Mouse (Mus musculus): ENCODE data around the gene Srpr.

The Srpr gene

GRCm38 (mm10) chr9:35199772-35200471 lies at the start of gene Srpr, which contains the start of gene Tirap:
Gene Srpr, plus strand, starts transcription at chr9:35200175.
Gene Tirap, minus strand, starts transcription at chr9:35200291.
- DNase-seq (ENCODE audit: low read depth, low spot score), result peak; percentile 86

- no peak for DNase-seq (ENCODE audit: low read depth, low spot score)
These were observed 47.1 kb upstream of the Srpr start for GRCm38 (mm10) chr9:35152923-35153322.

GRCm38 (mm10) chr9:35156002-35156710 lies 43.8 kb upstream of the Srpr start:
- DNase-seq (ENCODE audit: low read depth, low spot score), result no peak

- no peak for DNase-seq (ENCODE audit: low read depth, low spot score)
These were observed 43.1 kb upstream of the Srpr start for GRCm38 (mm10) chr9:35156862-35157261.

GRCm38 (mm10) chr9:35158477-35158876 lies 41.5 kb upstream of the Srpr start:
- no peak for DNase-seq (ENCODE audit: low read depth, low spot score)

GRCm38 (mm10) chr9:35160662-35161061 lies 39.3 kb upstream of the Srpr start:
- no peak for DNase-seq (ENCODE audit: low read depth, low spot score)

- no peak for DNase-seq (ENCODE audit: low read depth, low spot score)
These were observed 38.3 kb upstream of the Srpr start for GRCm38 (mm10) chr9:35161721-35162120.

GRCm38 (mm10) chr9:35163011-35163690 lies 36.8 kb upstream of the Srpr start:
- DNase-seq (ENCODE audit: low read depth, low spot score), result no peak

GRCm38 (mm10) chr9:35164142-35164874 lies 35.7 kb upstream of the Srpr start:
- DNase-seq (ENCODE audit: low read depth, low spot score), result no peak

- peak; percentile 46 for DNase-seq (ENCODE audit: low read depth, low spot score)
These were observed 33.7 kb upstream of the Srpr start for GRCm38 (mm10) chr9:35166144-35166797.

- no peak for DNase-seq (ENCODE audit: low read depth, low spot score)
These were observed 33.0 kb upstream of the Srpr start for GRCm38 (mm10) chr9:35166798-35167635.

- no peak for DNase-seq (ENCODE audit: low read depth, low spot score)
These were observed 29.9 kb upstream of the Srpr start for GRCm38 (mm10) chr9:35170071-35170470.

GRCm38 (mm10) chr9:35173331-35173730 lies 26.6 kb upstream of the Srpr start:
- no peak for DNase-seq (ENCODE audit: low read depth, low spot score)

- peak; percentile 89 for DNase-seq (ENCODE audit: low read depth, low spot score)
These were observed 24.5 kb upstream of the Srpr start, which contains the start of gene Dcps for GRCm38 (mm10) chr9:35175251-35176123. Gene Dcps, minus strand, starts transcription at chr9:35176061.

- no peak for DNase-seq (ENCODE audit: low read depth, low spot score)
These were observed 23.8 kb upstream of the Srpr start for GRCm38 (mm10) chr9:35176124-35176659.

GRCm38 (mm10) chr9:35182832-35183231 lies 17.1 kb upstream of the Srpr start:
- DNase-seq (ENCODE audit: low read depth, low spot score), result no peak

GRCm38 (mm10) chr9:35183359-35183758 lies 16.6 kb upstream of the Srpr start:
- DNase-seq (ENCODE audit: low read depth, low spot score), result no peak

- DNase-seq (ENCODE audit: low read depth, low spot score), result no peak
These were observed 13.5 kb upstream of the Srpr start for GRCm38 (mm10) chr9:35186430-35186829.

GRCm38 (mm10) chr9:35187351-35187903 lies 12.5 kb upstream of the Srpr start:
- DNase-seq (ENCODE audit: low read depth, low spot score), result no peak
